Mouse (Mus musculus): ENCODE measurements around the gene Olfr348.

Gene Olfr348

GRCm38 (mm10) chr2:36783976-36784375 is at the start of gene Olfr348:
Gene Olfr348 (plus strand): TSS chr2:36784276.
- CTCF ChIA-PET, result no interaction called here

DNA sequence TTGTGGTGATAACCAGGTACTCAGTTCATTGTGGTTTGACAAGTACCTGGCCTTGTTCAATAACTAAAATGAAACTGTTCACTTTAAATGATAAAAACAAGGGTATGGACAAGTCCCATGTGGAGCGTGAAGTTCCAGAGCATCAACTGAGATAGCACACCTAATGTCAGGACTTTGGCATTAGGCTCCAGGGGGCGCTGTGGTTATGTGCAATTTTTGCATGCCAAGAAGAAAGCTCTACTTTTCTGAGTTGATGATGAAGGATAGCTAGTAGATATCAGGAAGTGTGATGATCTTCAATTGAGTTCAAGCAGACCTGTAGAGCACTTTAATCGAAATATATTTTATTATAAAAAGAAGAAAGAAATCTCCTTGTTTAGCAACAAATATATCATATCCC is 47.9 kb upstream of the Olfr348 start:
- CTCF ChIA-PET, result no interaction called here

GRCm38 (mm10) chr2:36790238-36790637 is 6.2 kb downstream of the Olfr348 start, which contains the start of gene Olfr50:
Gene Olfr50 (plus strand): TSS chr2:36790538.
- CTCF ChIA-PET, result no interaction called here

DNA sequence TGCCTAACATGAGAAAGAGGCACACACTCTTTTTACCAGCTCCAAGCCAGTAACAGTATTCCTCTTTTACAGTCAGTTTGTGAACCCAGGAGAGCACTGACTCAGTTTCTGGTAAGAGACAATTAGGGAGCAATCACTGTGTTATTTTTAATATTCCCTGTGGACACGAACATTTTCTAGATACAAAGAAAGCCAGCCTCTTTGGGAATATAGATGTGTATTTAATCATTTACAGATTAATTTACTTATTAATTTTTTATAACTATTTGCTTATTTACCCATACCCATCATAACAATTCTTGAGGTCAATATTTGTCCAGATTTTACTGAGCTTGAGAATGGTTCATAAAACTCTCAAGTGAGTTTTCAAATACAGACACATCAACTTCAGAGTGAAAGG is 32.9 kb downstream of the Olfr348 start, which contains the start of gene Olfr3:
Gene Olfr3, minus strand, starts transcription at position 101 of the 400 bp plus-strand sequence.
- CTCF ChIA-PET, result no interaction called here
